Mouse (Mus musculus) embryo, embryonic 10.5 days (tissue): Measurements from ENCODE around the gene Gdpd5.
A peak's percentile ranks its signal among the peaks of the same experiment; 100 is the strongest.
"Not testable (repeated sequence)": the region's sequence is repeated elsewhere in the genome, so short reads cannot be mapped to it uniquely, and the experiment has no call there.

Source experiments
- DNase-seq: peaks from one replicate; pipeline ENCODE4 v3.0.0-alpha.2; 2015; ENCODE audit warnings: low spot score

Gdpd5 gene

DNA sequence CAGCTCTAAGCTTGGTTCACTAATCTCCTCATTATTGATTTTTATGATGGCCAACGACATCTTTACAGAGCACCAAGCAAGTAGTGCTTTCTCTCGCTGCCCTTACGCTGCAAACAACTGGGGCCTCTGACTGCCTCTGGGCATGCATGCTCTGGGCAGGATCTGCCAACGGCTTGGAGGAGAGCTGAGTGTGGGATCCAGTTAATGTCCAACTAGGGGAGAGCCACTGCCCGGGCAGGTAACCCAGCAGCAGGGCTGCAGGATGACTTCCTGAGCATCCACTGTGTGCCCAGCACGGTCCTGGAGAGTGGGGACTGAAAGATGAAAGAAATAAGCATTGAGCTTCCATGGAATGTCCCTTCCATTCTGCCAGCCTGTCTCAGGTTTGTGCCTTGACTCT lies 14.5 kb upstream of the Gdpd5 start:
- DNase-seq = no peak

- DNase-seq = not testable (repeated sequence)
Measured at GRCm38 (mm10) chr7:99374325-99374724, 6.9 kb upstream of the Gdpd5 start.

GRCm38 (mm10) chr7:99375455-99375854 lies 5.8 kb upstream of the Gdpd5 start:
- DNase-seq = peak; percentile 77

DNA sequence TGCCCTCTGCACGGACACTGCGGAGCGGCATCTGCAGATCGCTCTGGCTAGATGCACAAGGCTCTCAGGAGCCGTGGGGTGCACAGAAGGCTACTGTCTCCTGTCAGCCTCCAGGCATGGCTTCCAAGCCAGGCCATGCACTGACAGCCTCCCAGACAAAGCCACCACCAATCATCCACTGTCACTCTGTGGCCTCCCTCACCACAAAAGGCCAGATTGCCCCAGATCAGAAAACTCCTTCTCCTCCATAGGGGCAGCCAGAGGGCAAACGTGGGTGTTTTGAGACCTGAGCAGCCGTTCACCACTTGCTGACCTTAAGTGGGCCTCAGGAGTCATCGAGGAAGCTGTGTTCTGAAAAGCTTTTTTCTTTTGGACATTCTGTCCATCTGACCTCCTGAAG lies 2.3 kb upstream of the Gdpd5 start:
- no peak for DNase-seq

DNA sequence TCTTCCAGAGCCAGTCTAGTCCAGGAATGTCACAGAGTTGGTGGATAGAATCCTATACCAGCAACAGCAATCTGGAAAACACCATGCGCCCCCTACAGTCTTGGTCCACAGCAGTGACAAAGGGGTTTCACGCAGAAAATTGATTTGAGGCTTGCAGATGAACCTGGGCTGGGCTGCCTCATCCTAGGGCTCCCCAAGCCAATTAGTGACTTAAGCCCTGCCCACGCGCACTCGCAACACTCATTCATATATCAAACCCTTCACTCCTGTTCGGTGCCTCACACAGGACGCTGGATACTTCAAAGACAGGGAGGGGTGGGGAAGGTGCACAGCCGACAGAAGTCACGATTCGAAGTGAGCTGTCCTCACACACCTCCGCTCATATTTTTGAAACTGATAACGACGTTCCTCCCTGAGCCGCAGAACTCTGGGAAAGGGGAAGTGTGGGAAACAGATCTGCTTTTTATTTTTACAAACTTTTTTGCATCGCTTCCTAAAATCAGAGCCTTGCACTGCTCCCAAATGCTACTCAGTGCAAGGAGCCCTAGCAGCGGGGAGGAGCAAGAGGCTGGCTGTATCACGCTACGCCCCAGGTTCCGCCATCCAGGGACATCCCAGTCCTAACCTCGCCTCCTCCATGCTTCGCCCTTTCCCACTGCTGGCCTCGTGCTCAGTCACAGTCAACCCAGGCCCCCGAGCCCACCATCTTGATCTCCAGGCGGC lies 562 bp upstream of the Gdpd5 start:
- DNase-seq = peak; percentile 89

GRCm38 (mm10) chr7:99382088-99383000 lies 1.1 kb downstream of the Gdpd5 start:
- peak; percentile 34 for DNase-seq

- no peak for DNase-seq
Measured at GRCm38 (mm10) chr7:99383246-99383645, 2.0 kb downstream of the Gdpd5 start.

- DNase-seq = peak; percentile 47
Measured at GRCm38 (mm10) chr7:99384101-99384611, 2.9 kb downstream of the Gdpd5 start.

GRCm38 (mm10) chr7:99386030-99386429 lies 4.8 kb downstream of the Gdpd5 start:
- peak; percentile 45 for DNase-seq

DNA sequence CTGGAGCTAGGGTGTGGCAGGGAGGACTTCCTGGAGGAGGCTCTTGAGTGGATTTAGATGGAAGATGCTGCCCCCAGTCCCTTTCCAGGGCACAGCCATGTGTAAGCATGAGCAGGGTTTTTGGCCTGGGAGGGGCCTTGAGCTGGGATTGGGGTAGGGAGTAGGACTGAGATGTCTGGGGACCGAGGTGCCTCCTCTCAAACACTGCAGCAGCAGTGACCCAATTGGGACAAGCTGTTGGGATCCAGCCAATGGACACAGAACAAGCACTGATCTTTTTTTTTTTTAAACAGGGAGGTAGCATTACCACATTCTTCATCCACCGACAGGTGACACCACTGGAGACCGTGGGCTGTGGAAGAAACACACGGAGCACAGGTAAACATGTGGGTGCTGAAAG lies 5.6 kb downstream of the Gdpd5 start:
- DNase-seq = no peak

GRCm38 (mm10) chr7:99387356-99387755 lies 6.1 kb downstream of the Gdpd5 start:
- no peak for DNase-seq

GRCm38 (mm10) chr7:99390559-99390958 lies 9.3 kb downstream of the Gdpd5 start:
- peak; percentile 57 for DNase-seq

- no peak for DNase-seq
Measured at GRCm38 (mm10) chr7:99392696-99393095, 11.5 kb downstream of the Gdpd5 start.

GRCm38 (mm10) chr7:99393711-99394325 lies 12.6 kb downstream of the Gdpd5 start:
- no peak for DNase-seq

DNA sequence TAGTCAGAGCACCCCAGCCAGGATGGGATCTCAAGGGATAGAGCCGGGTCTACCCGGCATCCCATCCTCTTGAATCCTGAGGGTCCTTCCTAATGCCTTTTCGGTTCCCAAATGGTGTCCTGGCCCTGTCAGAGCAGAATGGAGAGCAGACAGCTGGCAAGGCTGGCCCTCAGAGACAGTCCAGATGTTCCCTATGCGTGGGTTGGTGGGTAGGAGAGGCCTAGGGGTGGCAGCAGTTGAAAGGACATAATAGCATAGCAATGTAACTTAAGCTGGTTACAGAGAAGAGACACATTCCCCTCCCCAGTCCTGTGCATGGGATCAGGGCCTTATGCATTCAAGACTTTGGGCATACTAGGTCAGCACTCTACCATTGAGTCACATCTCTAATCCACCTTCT lies 14.2 kb downstream of the Gdpd5 start:
- no peak for DNase-seq

DNA sequence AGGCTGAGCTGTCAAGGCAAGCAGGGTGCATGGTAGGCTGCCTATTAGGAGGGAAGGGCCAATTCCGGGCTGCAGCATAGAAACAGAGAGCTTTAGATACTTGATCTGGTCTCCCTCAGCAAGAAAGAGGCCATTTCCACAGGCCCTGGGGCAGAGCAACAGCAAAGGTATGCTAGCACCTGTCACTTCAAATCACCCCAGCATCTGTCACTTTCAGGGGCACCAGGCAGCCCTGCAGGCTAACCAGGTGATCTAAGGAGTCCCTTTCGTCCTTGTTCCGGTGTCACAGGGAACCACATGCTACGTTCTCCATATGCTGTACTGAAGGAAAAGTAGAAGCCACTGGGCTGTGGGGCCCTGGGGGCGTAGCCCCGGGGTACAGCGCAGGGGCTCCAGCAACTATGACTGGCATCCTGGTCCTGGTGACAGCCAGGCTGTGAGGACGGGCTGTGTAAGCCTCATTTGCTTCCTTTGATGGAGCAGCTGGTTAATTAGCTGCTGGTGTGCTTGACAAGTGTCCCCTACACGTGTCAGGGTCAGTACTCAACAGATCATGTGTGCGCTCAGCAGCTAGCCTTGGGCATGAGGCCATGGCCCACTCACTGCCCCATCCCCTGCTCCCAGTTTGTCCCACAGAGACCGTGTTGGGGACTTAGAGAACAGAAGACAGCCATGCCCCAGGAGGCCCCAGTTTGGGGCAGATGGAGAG lies 14.8 kb downstream of the Gdpd5 start:
- no peak for DNase-seq

GRCm38 (mm10) chr7:99396994-99397659 lies 15.9 kb downstream of the Gdpd5 start:
- no peak for DNase-seq

DNA sequence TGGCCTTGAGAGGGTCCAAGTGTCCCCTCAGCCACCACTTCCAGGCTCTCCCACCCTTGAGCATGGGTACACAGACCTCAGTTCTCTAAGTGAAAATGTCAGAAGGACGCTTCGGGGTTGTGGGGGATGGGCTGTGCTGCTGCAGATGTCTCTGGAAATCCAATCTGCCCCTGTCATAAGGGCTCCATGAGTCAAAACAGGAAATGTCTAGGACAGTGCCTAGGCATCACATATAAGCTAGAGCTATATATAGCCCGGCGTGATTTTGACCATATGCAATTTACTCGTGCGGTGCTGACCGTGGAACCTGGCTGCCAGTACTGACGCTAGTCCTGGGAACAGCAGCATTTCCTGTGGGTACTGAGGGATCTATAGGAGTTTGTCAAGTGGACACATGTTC lies 20.2 kb downstream of the Gdpd5 start:
- DNase-seq = peak; percentile 43

DNA sequence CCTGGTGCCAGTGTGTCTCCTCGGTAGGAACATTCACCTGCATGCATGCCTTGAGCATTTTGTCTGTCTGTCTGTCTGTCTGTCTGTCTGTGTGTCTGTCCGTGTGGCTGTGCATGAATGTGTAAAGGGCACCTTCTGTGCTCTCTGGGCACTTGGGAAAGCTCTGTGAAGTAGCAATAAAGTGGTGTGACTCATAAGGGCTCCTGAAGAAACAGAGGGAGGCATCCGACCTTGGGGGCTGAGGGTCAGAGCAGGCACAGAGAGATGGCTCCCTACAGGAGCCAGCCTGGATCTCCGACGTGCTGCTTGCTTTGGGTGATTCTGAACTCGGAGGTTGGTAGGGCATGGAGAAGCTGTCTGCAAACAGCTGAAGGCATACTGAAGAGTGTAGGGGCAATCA lies 21.3 kb downstream of the Gdpd5 start:
- DNase-seq = no peak

GRCm38 (mm10) chr7:99403254-99403653 lies 22.0 kb downstream of the Gdpd5 start:
- DNase-seq = no peak

GRCm38 (mm10) chr7:99404031-99404735 lies 23.0 kb downstream of the Gdpd5 start:
- DNase-seq = no peak
